Mouse (Mus musculus) stomach, postnatal 0 days (tissue): ENCODE data around the gene Idh1.

Experiments used
- CTCF ChIP-seq: IDR thresholded peaks from 2 replicates; pipeline ENCODE4 v1.5.1; 2016; ENCODE audit warnings: antibody characterized with exemption, low read depth, mild to moderate bottlenecking, moderate library complexity
- EP300 ChIP-seq: optimal IDR thresholded peaks from 2 replicates; pipeline ENCODE3; 2016; ENCODE audit warnings: antibody characterized with exemption

DNA sequence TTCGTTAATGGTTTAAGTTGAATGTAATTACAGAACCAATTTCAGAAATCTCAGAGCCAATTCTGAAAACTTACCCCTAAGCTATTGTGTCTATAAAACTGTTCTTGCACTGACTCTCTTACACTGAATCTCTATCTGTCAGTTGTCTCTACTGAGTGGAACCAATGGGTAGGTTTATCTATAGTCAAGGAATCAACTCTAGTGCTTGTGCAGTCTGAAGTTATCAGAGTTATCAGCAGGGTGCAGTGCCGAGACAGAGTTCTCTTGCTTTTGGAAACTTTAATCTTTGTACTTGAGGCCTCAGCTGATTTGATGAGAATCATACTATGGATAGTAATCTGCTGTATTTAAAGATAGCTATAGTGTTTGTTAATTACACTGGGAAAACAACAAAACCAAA, 12.1 kb upstream of the Idh1 start:
- TF ChIP-seq CTCF (no peak), EP300 (no peak)
